Mouse (Mus musculus): ENCODE data around the gene Pparg. TPM values are rescaled to one million over a fixed set of nuclear protein-coding genes. Genes with fewer than 3 reads are reported as not detected.

The Pparg gene
- polyA plus RNA-seq, 1 experiment from 2014 or later: 4.2 TPM

DNA sequence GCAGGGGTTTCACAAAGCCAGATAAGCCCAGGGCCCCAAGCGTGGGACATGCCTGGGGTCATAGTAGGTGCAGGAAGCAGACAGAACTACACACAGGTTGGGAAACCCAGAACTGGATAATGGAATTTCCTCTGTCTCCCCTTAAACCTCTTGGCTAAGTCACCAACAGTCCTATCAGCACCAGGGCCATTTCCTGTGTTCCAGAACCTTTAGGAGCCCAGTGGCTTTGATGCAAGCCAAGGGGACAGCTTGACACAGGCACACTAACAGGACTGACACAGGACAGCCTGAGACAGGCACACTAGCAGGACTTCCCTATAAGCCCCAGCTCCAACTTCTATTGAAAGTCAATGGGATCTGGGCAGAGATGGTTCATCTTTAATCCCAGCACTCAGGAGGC is 161.2 kb downstream of the Pparg start:
- Histone ChIP-seq H3K4me1 (peaks cover 24% of the 10 kb centered on the region), H3K9me3 (no peaks in the 10 kb centered on the region), H3K9ac (no peak overlapping the region), H3K4me3 (no peak overlapping the region), H3K27ac (no peak overlapping the region), H3K36me3 (no peaks in the 10 kb centered on the region), H3K27me3 (no peaks in the 10 kb centered on the region), H3K4me2 (no peak overlapping the region)
- ATAC-seq (ENCODE audit: borderline replicate concordance, extremely low read depth, low FRiP score, low TSS enrichment): no peak
- 58% methylated on average over 1 of the region's 1 CpGs for WGBS

DNA sequence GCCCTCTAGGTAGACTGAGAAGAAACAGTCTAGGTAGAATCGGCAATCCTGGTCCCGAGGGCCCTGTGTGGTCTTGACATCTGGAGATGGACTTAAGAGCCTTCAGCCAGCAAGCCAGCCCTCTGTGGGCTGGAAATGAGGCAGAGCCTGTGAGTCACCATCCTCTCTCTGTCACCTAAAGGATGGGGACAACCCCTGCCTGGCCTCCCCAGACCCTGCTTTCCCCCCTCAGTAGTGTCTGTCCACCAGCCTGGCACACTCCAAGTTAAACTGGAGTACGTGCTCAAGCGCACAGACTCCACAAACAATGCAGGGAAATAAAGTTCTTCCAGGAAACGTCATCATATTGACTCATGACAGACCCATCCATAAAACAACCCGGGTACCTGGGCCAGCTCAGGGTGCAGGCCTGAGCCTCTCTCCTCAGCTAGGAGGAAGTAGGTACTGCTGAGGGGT is 162.0 kb downstream of the Pparg start:
- Histone ChIP-seq H3K4me2 (no peak overlapping the region), H3K27ac (peak overlapping the region; percentile 53; the same call in 1 of the 2 replicates), H3K27me3 (no peaks in the 10 kb centered on the region), H3K9ac (no peak overlapping the region), H3K9me3 (no peaks in the 10 kb centered on the region), H3K4me3 (no peak overlapping the region), H3K36me3 (no peaks in the 10 kb centered on the region), H3K4me1 (peaks cover 24% of the 10 kb centered on the region)
- 60% methylated on average over 6 of the region's 6 CpGs for WGBS
- ATAC-seq (ENCODE audit: borderline replicate concordance, extremely low read depth, low FRiP score, low TSS enrichment): 0 out of 2 replicates have a peak, but pooled peaks have one; percentile 21

DNA sequence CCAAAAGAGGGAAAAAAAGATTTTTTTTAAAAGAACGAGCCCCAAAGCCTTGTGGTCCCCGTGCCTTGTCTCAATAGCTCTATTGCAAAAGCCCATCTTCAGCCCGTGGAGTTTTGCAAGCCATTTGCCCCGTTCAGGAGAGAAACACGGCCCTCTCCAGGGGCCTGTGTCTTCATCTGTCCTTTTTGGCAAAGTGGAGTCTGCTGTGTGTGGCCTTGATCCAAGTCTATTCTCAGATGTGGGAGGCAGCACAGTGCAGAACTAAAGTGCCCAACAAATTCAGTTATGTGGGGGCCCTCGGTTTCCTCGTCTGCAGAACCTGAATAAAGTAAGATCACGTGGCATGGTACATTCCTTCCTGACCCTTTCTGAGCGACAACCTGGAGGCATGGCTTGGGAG is 162.4 kb downstream of the Pparg start:
- H3K27me3 ChIP-seq: no peaks in the 10 kb centered on the region
- no peak overlapping the region for H3K9ac ChIP-seq
- H3K27ac ChIP-seq: peak overlapping the region; percentile 53; the same call in 1 of the 2 replicates
- no peaks in the 10 kb centered on the region for H3K36me3 ChIP-seq
- no peaks in the 10 kb centered on the region for H3K9me3 ChIP-seq
- H3K4me3 ChIP-seq: no peak overlapping the region
- H3K4me1 ChIP-seq: peaks cover 24% of the 10 kb centered on the region
- no peak for ATAC-seq (ENCODE audit: borderline replicate concordance, extremely low read depth, low FRiP score, low TSS enrichment)
- no peak overlapping the region for H3K4me2 ChIP-seq
- WGBS: 49% methylated on average over 9 of the region's 9 CpGs

DNA sequence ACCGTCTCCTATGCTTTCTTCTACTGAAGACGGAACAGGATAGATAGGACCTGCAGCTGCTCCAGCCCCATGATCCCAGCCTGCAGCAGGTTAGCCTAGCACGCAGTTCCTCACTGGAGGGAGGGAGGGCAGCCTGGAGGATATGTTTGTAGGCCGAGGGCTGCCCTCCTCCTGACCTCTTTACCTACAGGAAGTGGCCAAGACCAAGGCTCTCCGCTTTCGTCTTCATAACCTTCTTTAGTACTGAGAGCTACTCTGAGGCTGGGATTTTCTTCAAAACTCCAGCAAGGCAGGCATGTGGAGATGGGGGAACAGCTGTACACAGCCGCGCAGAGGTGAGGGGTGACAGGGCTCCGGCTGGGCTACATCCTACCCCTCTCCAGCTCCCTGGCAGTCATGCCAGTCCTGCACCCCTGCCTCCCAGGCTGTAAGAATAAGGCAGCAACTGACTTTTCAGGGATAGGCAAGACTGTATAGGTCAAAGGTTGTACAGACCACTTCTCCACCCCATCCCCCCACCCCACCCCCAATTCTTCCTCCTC is 163.8 kb downstream of the Pparg start:
- H3K27me3 ChIP-seq: no peaks in the 10 kb centered on the region
- ATAC-seq (ENCODE audit: borderline replicate concordance, extremely low read depth, low FRiP score, low TSS enrichment): 0 out of 2 replicates have a peak, but pooled peaks have one; percentile 33
- no peak overlapping the region for H3K9ac ChIP-seq
- no peak overlapping the region for H3K4me3 ChIP-seq
- H3K27ac ChIP-seq: no peak overlapping the region
- H3K36me3 ChIP-seq: no peaks in the 10 kb centered on the region
- H3K9me3 ChIP-seq: no peaks in the 10 kb centered on the region
- peaks cover 24% of the 10 kb centered on the region for H3K4me1 ChIP-seq
- WGBS: 54% methylated on average over 9 of the region's 9 CpGs
- H3K4me2 ChIP-seq: no peak overlapping the region

DNA sequence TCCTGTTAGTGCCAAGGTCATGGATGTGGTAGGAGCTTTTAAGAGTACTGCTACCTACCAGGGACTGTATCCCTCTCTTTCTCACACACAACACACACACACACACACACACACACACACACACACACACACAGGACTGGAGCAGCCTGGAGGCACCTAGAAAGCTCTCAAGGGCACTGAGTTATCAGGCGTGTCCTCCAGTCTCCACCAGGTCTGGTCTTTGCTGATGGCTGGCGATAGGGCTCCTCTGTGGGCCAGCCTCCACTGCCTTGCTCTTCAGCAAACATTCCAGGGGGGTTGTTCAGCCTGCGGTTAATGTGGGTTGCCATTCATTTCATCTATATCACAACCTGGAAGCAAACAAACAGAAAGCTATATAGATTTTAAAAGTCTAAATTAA is 166.7 kb downstream of the Pparg start:
- Histone ChIP-seq H3K27ac (no peak overlapping the region), H3K27me3 (no peaks in the 10 kb centered on the region), H3K4me3 (no peak overlapping the region), H3K9ac (no peak overlapping the region), H3K36me3 (no peaks in the 10 kb centered on the region), H3K9me3 (no peaks in the 10 kb centered on the region), H3K4me2 (no peak overlapping the region), H3K4me1 (peaks cover 23% of the 10 kb centered on the region)
- no peak for ATAC-seq (ENCODE audit: borderline replicate concordance, extremely low read depth, low FRiP score, low TSS enrichment)
- WGBS: 69% methylated on average over 3 of the region's 3 CpGs

DNA sequence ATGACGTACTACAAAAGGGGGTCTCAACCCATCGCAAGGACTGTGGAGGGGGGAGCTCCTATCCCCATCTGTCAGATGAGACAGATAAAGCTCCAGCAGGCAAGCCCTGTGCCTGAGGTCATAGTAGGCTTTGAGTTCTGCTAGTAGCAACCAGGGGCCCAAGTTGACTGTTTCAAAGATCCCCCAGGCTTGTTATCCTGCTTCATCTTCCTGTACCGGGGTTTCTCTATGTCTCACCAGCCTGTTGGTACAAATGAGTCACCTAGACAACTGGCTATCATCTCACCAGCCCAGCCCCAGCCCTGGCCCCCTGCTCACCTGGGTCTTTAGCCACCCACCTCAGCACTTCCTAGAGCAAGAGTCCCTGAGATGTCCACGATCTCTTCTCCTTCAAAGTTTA is 167.6 kb downstream of the Pparg start:
- Histone ChIP-seq H3K4me2 (no peak overlapping the region), H3K36me3 (no peaks in the 10 kb centered on the region), H3K27me3 (no peaks in the 10 kb centered on the region), H3K4me3 (no peak overlapping the region), H3K4me1 (peaks cover 14% of the 10 kb centered on the region), H3K27ac (no peak overlapping the region), H3K9me3 (no peaks in the 10 kb centered on the region), H3K9ac (no peak overlapping the region)
- 86% methylated on average over 4 of the region's 4 CpGs for WGBS
- ATAC-seq (ENCODE audit: borderline replicate concordance, extremely low read depth, low FRiP score, low TSS enrichment): no peak

DNA sequence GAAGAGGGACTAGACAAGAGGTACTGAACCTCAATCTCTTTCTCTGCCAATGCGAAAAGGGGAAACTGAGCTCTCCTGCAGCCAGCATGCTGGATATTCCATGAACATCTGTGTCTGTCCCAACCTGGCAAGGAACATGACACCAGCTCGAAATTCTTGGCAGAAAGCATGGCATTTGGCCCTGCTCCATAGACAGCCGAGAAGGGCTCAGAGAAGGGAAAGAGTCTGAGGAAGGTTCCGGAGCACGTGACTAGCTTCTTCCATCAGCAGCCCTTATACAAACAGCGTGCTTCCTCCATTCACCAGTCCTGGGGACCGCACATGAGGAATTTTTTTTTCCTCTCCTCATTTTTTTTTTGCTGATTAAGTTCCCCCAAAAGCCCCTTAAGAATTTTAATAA is 173.9 kb downstream of the Pparg start:
- Histone ChIP-seq H3K4me3 (no peak overlapping the region), H3K4me2 (no peak overlapping the region), H3K36me3 (no peaks in the 10 kb centered on the region), H3K9ac (no peak overlapping the region), H3K9me3 (no peaks in the 10 kb centered on the region), H3K27ac (peak overlapping the region; percentile 11; the same call in 1 of the 2 replicates), H3K27me3 (no peaks in the 10 kb centered on the region), H3K4me1 (peaks cover 15% of the 10 kb centered on the region)
- 26% methylated on average over 7 of the region's 7 CpGs for WGBS
- ATAC-seq (ENCODE audit: borderline replicate concordance, extremely low read depth, low FRiP score, low TSS enrichment): no peak

DNA sequence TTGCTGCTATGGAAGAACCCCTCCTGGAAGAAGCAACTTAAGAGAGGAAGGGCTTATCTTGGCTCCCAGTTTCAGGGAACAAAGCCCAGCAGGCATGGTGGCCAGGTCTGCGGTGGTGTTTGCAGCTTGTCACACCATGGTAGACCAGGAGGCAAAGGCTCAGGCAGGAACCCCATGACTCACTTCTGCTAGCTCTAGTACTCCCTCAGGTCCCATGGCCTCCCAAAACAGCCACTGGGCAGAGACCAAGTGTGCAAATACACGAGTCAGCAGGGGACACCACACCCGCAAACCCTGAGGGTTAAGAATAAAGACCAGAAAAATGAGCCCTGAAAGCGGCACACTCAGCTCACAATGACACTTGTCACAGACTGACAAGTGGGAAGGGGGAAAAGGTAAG is 175.4 kb downstream of the Pparg start:
- Histone ChIP-seq H3K4me2 (no peak overlapping the region), H3K27me3 (no peaks in the 10 kb centered on the region)
- WGBS: 70% methylated on average over 4 of the region's 4 CpGs

DNA sequence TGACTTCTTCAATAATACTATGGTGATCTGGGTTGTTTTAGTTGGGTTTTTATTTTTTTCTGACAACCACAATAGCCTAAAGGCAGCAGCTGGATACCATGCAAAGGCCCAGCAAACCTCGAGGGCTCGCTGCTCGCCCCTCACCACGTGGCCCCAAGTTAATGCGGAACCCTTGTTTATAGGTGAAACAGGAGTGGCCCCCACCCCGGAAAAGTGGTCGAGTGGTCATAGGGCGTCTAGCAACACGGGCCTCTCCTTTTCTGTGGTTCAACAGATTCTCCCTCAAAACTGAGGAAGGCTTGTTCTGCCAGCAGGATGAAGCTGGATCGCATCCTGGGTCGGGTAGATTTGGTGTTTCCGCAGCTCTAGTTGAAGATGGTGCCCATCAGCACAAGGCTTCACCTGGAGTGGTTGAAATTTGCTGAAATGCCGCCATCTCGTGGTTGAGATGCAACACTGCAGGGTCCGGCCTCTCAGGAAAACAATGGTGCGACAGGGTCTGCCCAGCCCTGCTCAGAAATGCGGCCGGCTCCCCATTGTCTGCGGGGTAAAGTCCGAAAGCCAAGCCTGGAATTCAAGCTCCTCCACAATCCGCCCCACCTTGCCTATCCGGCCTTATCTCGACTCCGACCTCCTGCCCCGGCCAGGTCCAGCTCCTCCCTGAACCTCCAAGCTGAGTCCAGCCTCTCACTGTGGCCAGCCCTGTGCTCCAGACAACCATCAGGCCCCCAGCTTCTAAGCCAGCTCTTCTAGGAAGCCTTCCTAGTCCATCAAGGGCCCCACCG is 178.1 kb downstream of the Pparg start:
- peak overlapping the region; percentile 43 for H3K9ac ChIP-seq

More for the DNA sequence above, 175.4 kb downstream of the Pparg start:
- H3K9me3 ChIP-seq: no peaks in the 10 kb centered on the region
- peaks cover 15% of the 10 kb centered on the region for H3K4me1 ChIP-seq
- H3K4me3 ChIP-seq: no peak overlapping the region
- H3K36me3 ChIP-seq: no peaks in the 10 kb centered on the region
- no peak overlapping the region for H3K9ac ChIP-seq
- no peak overlapping the region for H3K27ac ChIP-seq
- ATAC-seq (ENCODE audit: borderline replicate concordance, extremely low read depth, low FRiP score, low TSS enrichment): no peak

More for the DNA sequence above, 178.1 kb downstream of the Pparg start:
- H3K4me2 ChIP-seq: peak overlapping the region; percentile 58
- no peaks in the 10 kb centered on the region for H3K36me3 ChIP-seq
- H3K27me3 ChIP-seq: no peaks in the 10 kb centered on the region
- no peaks in the 10 kb centered on the region for H3K9me3 ChIP-seq
- ATAC-seq (ENCODE audit: borderline replicate concordance, extremely low read depth, low FRiP score, low TSS enrichment): peak; percentile 70
- H3K27ac ChIP-seq: no peak overlapping the region
- 19% methylated on average over 26 of the region's 26 CpGs for WGBS
- peak overlapping the region; percentile 22 for H3K4me3 ChIP-seq
- peaks cover 17% of the 10 kb centered on the region for H3K4me1 ChIP-seq

Other genes with a start within 250 kb of the Pparg start
- gene Syn2, start 226.0 kb upstream of the Pparg start, polyA plus RNA-seq (2015; fragmentation: Nextera tagmentation; extraction: Ambion mirVana): 1.6 and 2.1 TPM in 2 replicates
- not detected in 2 replicates for gene Gm17482, start 133.6 kb upstream of the Pparg start, polyA plus RNA-seq (2015; fragmentation: Nextera tagmentation; extraction: Ambion mirVana)
- 2.4 and 2.7 TPM in 2 replicates for gene Timp4, start 108.7 kb upstream of the Pparg start, polyA plus RNA-seq (2015; fragmentation: Nextera tagmentation; extraction: Ambion mirVana)
- gene Tsen2, start 183.7 kb downstream of the Pparg start, polyA plus RNA-seq (2015; fragmentation: Nextera tagmentation; extraction: Ambion mirVana): 27.9 and 29.1 TPM in 2 replicates
- 0.19 and 0.25 TPM in 2 replicates for gene Mkrn2os, start 231.6 kb downstream of the Pparg start, polyA plus RNA-seq (2015; fragmentation: Nextera tagmentation; extraction: Ambion mirVana)
- gene Mkrn2, start 241.0 kb downstream of the Pparg start, polyA plus RNA-seq (2015; fragmentation: Nextera tagmentation; extraction: Ambion mirVana): 27.1 and 29.0 TPM in 2 replicates